Mouse (Mus musculus): ENCODE data around the gene Cnih3. TPM values are rescaled to one million over a fixed set of nuclear protein-coding genes. Genes with fewer than 3 reads are reported as not detected.

Gene Cnih3
- 0.67 and 0.75 TPM in 2 replicates for polyA plus RNA-seq (2011; ENCODE audit: insufficient read depth, insufficient read length, low read depth, missing spikeins)

- Histone ChIP-seq H3K27me3 (ENCODE audit: control insufficient read depth, insufficient read depth, low read length, poor library complexity, severe bottlenecking) (peaks cover 6% of the 10 kb centered on the region; the same call in 1 of the 2 replicates), H3K9me3 (replicated peaks; ENCODE audit: control insufficient read depth, insufficient read depth, low read length, poor library complexity, severe bottlenecking) (no peaks in the 10 kb centered on the region), H3K4me1 (ENCODE audit: control insufficient read depth, insufficient read depth, low read length) (no peaks in the 10 kb centered on the region), H3K27ac (ENCODE audit: insufficient read depth, low read length) (no peak within 1 kb of the TSS), H3K9ac (ENCODE audit: low read depth, poor library complexity, severe bottlenecking) (peak within 1 kb of the TSS; percentile 26; the same call in 1 of the 2 replicates), H3K36me3 (ENCODE audit: control insufficient read depth, insufficient read depth, low read length, poor library complexity, severe bottlenecking) (no peaks in the 10 kb centered on the region), H3K4me3 (ENCODE audit: low read depth, low read length) (peak within 1 kb of the TSS; percentile 59)
- no peak for TF ChIP-seq POLR2A (IDR thresholded peaks at IDR 0.05; ENCODE audit: insufficient read depth, low read length)
- TF ChIP-seq CTCF (IDR thresholded peaks at IDR 0.05; ENCODE audit: low read depth, low read length): no peak
- TF ChIP-seq EP300 (IDR thresholded peaks at IDR 0.05; ENCODE audit: insufficient read depth, low read depth, low read length): no peak
Measured at GRCm38 (mm10) chr1:181352367-181353199, at the start of gene Cnih3. Gene Cnih3, plus strand, starts transcription at chr1:181352628.

GRCm38 (mm10) chr1:181307981-181308380, 44.4 kb upstream of the Cnih3 start:
- H3K27ac ChIP-seq (ENCODE audit: insufficient read depth, low read length): no peak overlapping the region
- H3K9me3 ChIP-seq (replicated peaks; ENCODE audit: control insufficient read depth, insufficient read depth, low read length, poor library complexity, severe bottlenecking): no peaks in the 10 kb centered on the region
- no peaks in the 10 kb centered on the region; the same call in 1 of the 2 replicates for H3K27me3 ChIP-seq (ENCODE audit: control insufficient read depth, insufficient read depth, low read length, poor library complexity, severe bottlenecking)
- no peaks in the 10 kb centered on the region for H3K36me3 ChIP-seq (ENCODE audit: control insufficient read depth, insufficient read depth, low read length, poor library complexity, severe bottlenecking)
- no peaks in the 10 kb centered on the region for H3K4me1 ChIP-seq (ENCODE audit: control insufficient read depth, insufficient read depth, low read length)
- TF ChIP-seq POLR2A (IDR thresholded peaks at IDR 0.05; ENCODE audit: insufficient read depth, low read length) (no peak), EP300 (IDR thresholded peaks at IDR 0.05; ENCODE audit: insufficient read depth, low read depth, low read length) (no peak), CTCF (IDR thresholded peaks at IDR 0.05; ENCODE audit: low read depth, low read length) (no peak)
- no peak overlapping the region for H3K4me3 ChIP-seq (ENCODE audit: low read depth, low read length)
- no peak overlapping the region for H3K9ac ChIP-seq (ENCODE audit: low read depth, poor library complexity, severe bottlenecking)

GRCm38 (mm10) chr1:181310712-181311111, 41.7 kb upstream of the Cnih3 start:
- Histone ChIP-seq H3K27ac (ENCODE audit: insufficient read depth, low read length) (no peak overlapping the region), H3K9ac (ENCODE audit: low read depth, poor library complexity, severe bottlenecking) (no peak overlapping the region), H3K4me1 (ENCODE audit: control insufficient read depth, insufficient read depth, low read length) (no peaks in the 10 kb centered on the region), H3K4me3 (ENCODE audit: low read depth, low read length) (no peak overlapping the region), H3K9me3 (replicated peaks; ENCODE audit: control insufficient read depth, insufficient read depth, low read length, poor library complexity, severe bottlenecking) (no peaks in the 10 kb centered on the region), H3K27me3 (ENCODE audit: control insufficient read depth, insufficient read depth, low read length, poor library complexity, severe bottlenecking) (no peaks in the 10 kb centered on the region), H3K36me3 (ENCODE audit: control insufficient read depth, insufficient read depth, low read length, poor library complexity, severe bottlenecking) (no peaks in the 10 kb centered on the region)
- TF ChIP-seq POLR2A (IDR thresholded peaks at IDR 0.05; ENCODE audit: insufficient read depth, low read length): no peak
- no peak for TF ChIP-seq CTCF (IDR thresholded peaks at IDR 0.05; ENCODE audit: low read depth, low read length)
- TF ChIP-seq EP300 (IDR thresholded peaks at IDR 0.05; ENCODE audit: insufficient read depth, low read depth, low read length): no peak

GRCm38 (mm10) chr1:181312115-181313045, 40.0 kb upstream of the Cnih3 start:
- H3K9me3 ChIP-seq (replicated peaks; ENCODE audit: control insufficient read depth, insufficient read depth, low read length, poor library complexity, severe bottlenecking): no peaks in the 10 kb centered on the region
- H3K27me3 ChIP-seq (ENCODE audit: control insufficient read depth, insufficient read depth, low read length, poor library complexity, severe bottlenecking): no peaks in the 10 kb centered on the region
- no peak for TF ChIP-seq EP300 (IDR thresholded peaks at IDR 0.05; ENCODE audit: insufficient read depth, low read depth, low read length)
- TF ChIP-seq CTCF (IDR thresholded peaks at IDR 0.05; ENCODE audit: low read depth, low read length): no peak
- no peak for TF ChIP-seq POLR2A (IDR thresholded peaks at IDR 0.05; ENCODE audit: insufficient read depth, low read length)
- no peaks in the 10 kb centered on the region for H3K36me3 ChIP-seq (ENCODE audit: control insufficient read depth, insufficient read depth, low read length, poor library complexity, severe bottlenecking)
- H3K9ac ChIP-seq (ENCODE audit: low read depth, poor library complexity, severe bottlenecking): no peak overlapping the region
- H3K4me3 ChIP-seq (ENCODE audit: low read depth, low read length): no peak overlapping the region
- H3K4me1 ChIP-seq (ENCODE audit: control insufficient read depth, insufficient read depth, low read length): no peaks in the 10 kb centered on the region
- H3K27ac ChIP-seq (ENCODE audit: insufficient read depth, low read length): no peak overlapping the region

- no peak overlapping the region for H3K4me3 ChIP-seq (ENCODE audit: low read depth, low read length)
- H3K9ac ChIP-seq (ENCODE audit: low read depth, poor library complexity, severe bottlenecking): no peak overlapping the region
- H3K9me3 ChIP-seq (replicated peaks; ENCODE audit: control insufficient read depth, insufficient read depth, low read length, poor library complexity, severe bottlenecking): no peaks in the 10 kb centered on the region
- no peak overlapping the region for H3K27ac ChIP-seq (ENCODE audit: insufficient read depth, low read length)
- H3K27me3 ChIP-seq (ENCODE audit: control insufficient read depth, insufficient read depth, low read length, poor library complexity, severe bottlenecking): no peaks in the 10 kb centered on the region
- no peaks in the 10 kb centered on the region for H3K4me1 ChIP-seq (ENCODE audit: control insufficient read depth, insufficient read depth, low read length)
- H3K36me3 ChIP-seq (ENCODE audit: control insufficient read depth, insufficient read depth, low read length, poor library complexity, severe bottlenecking): no peaks in the 10 kb centered on the region
- TF ChIP-seq EP300 (IDR thresholded peaks at IDR 0.05; ENCODE audit: insufficient read depth, low read depth, low read length) (no peak), POLR2A (IDR thresholded peaks at IDR 0.05; ENCODE audit: insufficient read depth, low read length) (no peak), CTCF (IDR thresholded peaks at IDR 0.05; ENCODE audit: low read depth, low read length) (no peak)
Measured at GRCm38 (mm10) chr1:181313046-181313415, 39.4 kb upstream of the Cnih3 start.

Measured in ES-Bruce4 (cell line).